ENCODE assay signal across 8 mouse cellular contexts in genomic region chr6:54325246-54325885, GRCm38 (mm10). TPM values are rescaled to one million over a fixed set of nuclear protein-coding genes. Genes with fewer than 3 reads are reported as not detected.
A peak's percentile ranks its signal among the peaks of the same experiment; 100 is the strongest.
DNase-seq lines count a peak whose midpoint lies in the region; ATAC-seq and TF ChIP-seq lines count a peak whose summit lies in the region.

Gene Prr15 (plus strand): TSS chr6:54325835.

- no peak within 1 kb of the TSS for H3K9ac ChIP-seq in liver, embryonic 13.5 days

- H3K4me1 ChIP-seq in cerebellum, adult 2 months (ENCODE audit: control insufficient read depth, insufficient read depth, low read length), result no peaks in the 10 kb centered on the region
- H3K4me1 ChIP-seq in spleen, adult 2 months (ENCODE audit: control insufficient read depth, insufficient read depth, insufficient read length), result peaks cover 7% of the 10 kb centered on the region; the same call in 1 of the 2 replicates
- no peaks in the 10 kb centered on the region for H3K4me1 ChIP-seq in liver, embryonic 13.5 days (replicated peaks)

- DNase-seq in cerebellum, adult 2 months, result no peak
- no peak for DNase-seq in cerebellum, postnatal 36 days
- DNase-seq in spleen, adult 2 months (ENCODE audit: low read depth in 1 of 2, low spot score in 2 of 2), result no peak
- no peak for DNase-seq in spleen, postnatal 14 days (ENCODE audit: low spot score in 2 of 2)
- DNase-seq in liver, embryonic 13.5 days, result no peak
- DNase-seq in embryo, embryonic 9.5 days (ENCODE audit: extremely low spot score), result no peak
- DNase-seq in urinary bladder, postnatal 14 days (ENCODE audit: low spot score), result no peak
- DNase-seq in adrenal gland, adult 18-20 months (ENCODE audit: low spot score in 2 of 2), result no peak

- TF ChIP-seq POLR2A in cerebellum, adult 2 months (IDR thresholded peaks at IDR 0.05; ENCODE audit: borderline replicate concordance, insufficient read depth, low read length), result no peak
- TF ChIP-seq POLR2A in spleen, adult 2 months (IDR thresholded peaks at IDR 0.05; ENCODE audit: low read depth, low read length), result no peak

- WGBS in cerebellum, adult 2 months, result 34% methylated on average over 3 of the region's 3 CpGs
- 37% methylated on average over 3 of the region's 3 CpGs for WGBS in spleen, adult 2 months
- 37% methylated on average over 3 of the region's 3 CpGs for WGBS in liver, embryonic 13.5 days (ENCODE audit: insufficient replicate concordance)

- H3K4me3 ChIP-seq in cerebellum, adult 2 months (replicated peaks; ENCODE audit: insufficient read depth, low read depth, low read length), result peak within 1 kb of the TSS; percentile 75
- peak within 1 kb of the TSS; percentile 38 for H3K4me3 ChIP-seq in spleen, adult 2 months (ENCODE audit: extremely low read depth, insufficient read depth, insufficient read length)
- peak within 1 kb of the TSS; percentile 53 for H3K4me3 ChIP-seq in liver, embryonic 13.5 days (replicated peaks)

- ATAC-seq in liver, embryonic 13.5 days (ENCODE audit: low read depth), result no peak

- no peak within 1 kb of the TSS for H3K27ac ChIP-seq in cerebellum, adult 2 months (ENCODE audit: insufficient read depth, low read length)
- no peak within 1 kb of the TSS for H3K27ac ChIP-seq in spleen, adult 2 months (ENCODE audit: insufficient read depth, low read length)
- H3K27ac ChIP-seq in liver, embryonic 13.5 days, result no peak within 1 kb of the TSS

- no peak for TF ChIP-seq CTCF in cerebellum, adult 2 months (IDR thresholded peaks at IDR 0.05; ENCODE audit: borderline replicate concordance, insufficient read depth, low read depth, low read length)
- no peak for TF ChIP-seq CTCF in spleen, adult 2 months (IDR thresholded peaks at IDR 0.05; ENCODE audit: extremely low read depth, insufficient read depth, insufficient read length, insufficient replicate concordance)

- no peaks in the 10 kb centered on the region for H3K27me3 ChIP-seq in cerebellum, adult 2 months (ENCODE audit: control insufficient read depth, insufficient read depth, low read length)
- H3K27me3 ChIP-seq in spleen, adult 2 months (ENCODE audit: control insufficient read depth, insufficient read depth, low read length), result peaks cover 3% of the 10 kb centered on the region; the same call in 1 of the 2 replicates
- H3K27me3 ChIP-seq in liver, embryonic 13.5 days, result peaks cover 44% of the 10 kb centered on the region

- H3K4me2 ChIP-seq in liver, embryonic 13.5 days, result peak within 1 kb of the TSS; percentile 71

- no peaks in the 10 kb centered on the region for H3K9me3 ChIP-seq in liver, embryonic 13.5 days (replicated peaks)

- no peaks in the 10 kb centered on the region for H3K36me3 ChIP-seq in spleen, adult 2 months (ENCODE audit: control insufficient read depth, insufficient read depth, low read length)
- no peaks in the 10 kb centered on the region for H3K36me3 ChIP-seq in liver, embryonic 13.5 days

RNA-seq across cellular contexts. Expression of gene Prr15, which starts in this region (rescaled TPM):
- 1.9 and 2.7 TPM in 2 replicates for polyA plus RNA-seq in cerebellum, adult 2 months (2012; rRNA removed)
- polyA plus RNA-seq in spleen, adult 2 months (2012; rRNA removed), result 0.53 and 0.59 TPM in 2 replicates
- polyA plus RNA-seq in liver, embryonic 13.5 days (2015; fragmentation: Nextera tagmentation; extraction: Ambion mirVana), result 0.60 and 0.67 TPM in 2 replicates
- 10 to 100 TPM in 1 of 2 experiments, 1 to 10 TPM in 1; 2.0 to 11.4 TPM for total RNA-seq in adrenal gland, adult 18-20 months (2021)
